Mouse (Mus musculus) Patski (cell line): Measurements from ENCODE around the gene Plekhm1. TPM values are rescaled to one million over a fixed set of nuclear protein-coding genes. Genes with fewer than 3 reads are reported as not detected.

Source experiments
- ATAC-seq: fragments of 100-300 bp; one replicate; pipeline ENCODE4 v1.8.0; 2021
- CTCF ChIA-PET: fragments of 350-600 bp; sonication (Branson Sonifier 250); formaldehyde crosslinking; loops from one replicate; lab custom pipeline; 2022; ENCODE audit warnings: inconsistent platforms; lab: Charles Lee
- POLR2A ChIA-PET: fragments of 350-600 bp; sonication (Branson Sonifier 250); formaldehyde crosslinking; loops from one replicate; lab custom pipeline; 2022; ENCODE audit warnings: antibody characterized with exemption, inconsistent platforms; lab: Charles Lee
- DNase-seq: peaks from one replicate; pipeline ENCODE4 v3.0.0-alpha.2; 2011; ENCODE audit warnings: low read depth, low spot score
- H3K27me3 ChIP-seq: fragments of 371-371 bp; one replicate; pipeline ENCODE4 v1.5.1; 2021
- CTCF ChIP-seq: fragments of 100-300 bp; IDR thresholded peaks from one replicate; pipeline ENCODE4 v1.5.1; 2021
- in situ Hi-C: fragments of 300-500 bp; cut with MboI; formaldehyde crosslinking; loops from 3 replicates; pipeline ENCODE4 v1.11.1; 2018; ENCODE audit warnings: low pct_unique_long_range_greater_than_20kb, mixed read lengths
- polyA plus RNA-seq: library from polyadenylated mRNA; unstranded; gene quantifications from one replicate; pipeline ENCODE4 v1.2.3, GENCODE M21; 2021

The Plekhm1 gene
- polyA plus RNA-seq, 1 experiment from 2014 or later: 33.5 TPM

GRCm38 (mm10) chr11:103314736-103315374, 97.6 kb downstream of the Plekhm1 start:
- DNase-seq (no peak), ATAC-seq (no peak)
- no peak for TF ChIP-seq CTCF
- in situ Hi-C loops: loop anchor here (5.0 to 10.0 kb wide), 2 partner anchors 83 to 210 kb away; partner anchors contain the start of genes Acbd4 and Plcd3
- no peaks in the 10 kb centered on the region for H3K27me3 ChIP-seq
- CTCF ChIA-PET: interaction anchor here (1.0 to 1.7 kb wide), 4 partner anchors 10 to 82 kb away, joined by 3 to 7 read pairs (median 4); no protein-coding TSS in a partner anchor
- POLR2A ChIA-PET: interaction anchor here (0.7 kb wide), 1 partner anchor 143 kb away, joined by 3 read pairs; no protein-coding TSS in a partner anchor

Other genes with a start within 250 kb of the Plekhm1 start
- gene Fmnl1, start 241.6 kb downstream of the Plekhm1 start, polyA plus RNA-seq: 22.4 TPM
- 0.17 TPM for gene 1700023F06Rik, start 204.1 kb downstream of the Plekhm1 start, polyA plus RNA-seq
- not detected for gene Spata32, start 194.3 kb downstream of the Plekhm1 start, polyA plus RNA-seq
- 16.8 TPM for gene Map3k14, start 145.2 kb downstream of the Plekhm1 start, polyA plus RNA-seq
- gene Arhgap27, start 49.0 kb downstream of the Plekhm1 start, polyA plus RNA-seq: 11.9 TPM
- not detected for gene Lrrc37a, start 91.9 kb upstream of the Plekhm1 start, polyA plus RNA-seq
- not detected for gene Gm884, start 208.5 kb upstream of the Plekhm1 start, polyA plus RNA-seq
- gene Lyzl6, start 226.2 kb upstream of the Plekhm1 start, polyA plus RNA-seq: not detected
- not detected for gene Rprml, start 236.9 kb upstream of the Plekhm1 start, polyA plus RNA-seq